ENCODE assay signal across 16 mouse cellular contexts in the genomic region with DNA sequence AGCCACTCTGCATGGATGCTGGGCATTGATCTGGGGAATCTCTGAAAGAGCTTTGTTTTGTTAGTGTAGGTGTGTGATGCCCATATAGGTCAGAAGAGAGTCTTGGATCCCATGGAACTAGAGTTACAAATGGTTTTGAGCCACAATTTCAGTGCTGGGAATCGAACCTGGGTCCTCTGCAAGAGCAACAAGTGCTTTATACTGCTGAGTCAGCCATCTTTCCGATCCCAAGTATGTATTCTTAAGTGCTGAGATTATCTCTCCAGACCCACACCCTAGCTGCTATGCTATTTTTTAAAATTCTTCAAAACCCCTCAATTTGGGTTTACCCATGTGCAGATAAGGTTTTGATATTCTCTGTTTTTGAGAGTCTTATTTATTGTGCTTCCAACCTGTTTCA.
"Had no signal": no experiment of that assay in that cellular context is flagged by ENCODE, and none has a peak within 500 bp of the region (broad histone marks: within the 10 kb centered on the region; RNA-seq: fewer than 3 reads in every experiment).

No protein-coding gene starts in this region.

- H3K4me2 ChIP-seq: neural tube, embryonic 13.5 days; neural tube, embryonic 15.5 days; stomach, embryonic 15.5 days had no signal

- H3K9me3 ChIP-seq: neural tube, embryonic 13.5 days; neural tube, embryonic 15.5 days; stomach, embryonic 15.5 days had no signal

- H3K4me1 ChIP-seq: neural tube, embryonic 13.5 days; neural tube, embryonic 15.5 days; stomach, embryonic 15.5 days had no signal

- H3K27me3 ChIP-seq: neural tube, embryonic 13.5 days; neural tube, embryonic 15.5 days; stomach, embryonic 15.5 days had no signal

- H3K4me3 ChIP-seq: neural tube, embryonic 13.5 days; neural tube, embryonic 15.5 days; stomach, embryonic 15.5 days had no signal

- DNase-seq: retina, postnatal 1 day; right cerebral cortex, adult 18-20 months; right cerebral cortex, postnatal 14 days; right cerebral cortex, postnatal 25 days; right cerebral cortex, postnatal 4 days; spleen, adult 18-20 months; thymus, adult 18-20 months; thymus, adult 2 months; thymus, postnatal 14 days; thymus, postnatal 25 days; thymus, postnatal 36 days; thymus, postnatal 4 days had no signal

- H3K9ac ChIP-seq: neural tube, embryonic 13.5 days; neural tube, embryonic 15.5 days; stomach, embryonic 15.5 days had no signal

- H3K27ac ChIP-seq: neural tube, embryonic 13.5 days; neural tube, embryonic 15.5 days; stomach, embryonic 15.5 days; stomach, postnatal 0 days had no signal
